Mouse (Mus musculus): ENCODE results near the gene Gpr108.

The Gpr108 gene

DNA sequence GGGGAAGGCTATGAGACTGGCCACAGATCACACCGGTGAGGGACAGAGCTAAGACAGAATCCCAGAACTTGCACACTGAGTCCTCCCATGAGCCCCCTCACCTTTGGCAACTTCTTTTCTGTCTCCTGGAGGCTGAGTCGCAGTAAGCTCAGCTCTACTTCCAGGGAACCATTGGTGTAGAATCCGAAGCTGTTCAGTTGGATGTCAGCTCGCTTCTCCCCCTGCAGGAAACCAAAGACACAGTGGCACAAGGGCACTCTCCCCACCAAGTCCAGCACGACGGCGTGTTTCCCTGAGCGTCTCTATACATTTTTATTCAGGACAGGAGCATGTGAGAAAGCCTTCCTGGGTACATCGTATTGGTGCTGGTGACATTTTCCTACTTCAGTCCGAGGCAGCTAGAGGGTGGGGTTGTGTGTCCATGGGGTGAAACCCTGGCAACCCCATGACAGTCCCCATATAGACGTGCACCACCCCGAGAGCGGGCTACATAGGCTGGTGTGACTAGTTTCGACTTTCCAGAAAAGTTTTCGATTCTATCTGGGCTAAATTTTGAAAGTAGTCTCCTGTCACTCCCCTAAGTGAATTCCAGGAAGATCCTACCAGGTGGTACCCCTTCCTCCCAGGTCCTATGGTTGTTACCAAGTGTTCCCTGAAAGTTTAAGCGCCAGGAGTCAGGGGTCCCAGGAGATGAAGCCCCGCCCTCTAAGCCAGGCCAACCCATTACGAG, 1.4 kb downstream of the Gpr108 start:
- DNase-seq (ENCODE audit: low read depth, low spot score): no peak

DNA sequence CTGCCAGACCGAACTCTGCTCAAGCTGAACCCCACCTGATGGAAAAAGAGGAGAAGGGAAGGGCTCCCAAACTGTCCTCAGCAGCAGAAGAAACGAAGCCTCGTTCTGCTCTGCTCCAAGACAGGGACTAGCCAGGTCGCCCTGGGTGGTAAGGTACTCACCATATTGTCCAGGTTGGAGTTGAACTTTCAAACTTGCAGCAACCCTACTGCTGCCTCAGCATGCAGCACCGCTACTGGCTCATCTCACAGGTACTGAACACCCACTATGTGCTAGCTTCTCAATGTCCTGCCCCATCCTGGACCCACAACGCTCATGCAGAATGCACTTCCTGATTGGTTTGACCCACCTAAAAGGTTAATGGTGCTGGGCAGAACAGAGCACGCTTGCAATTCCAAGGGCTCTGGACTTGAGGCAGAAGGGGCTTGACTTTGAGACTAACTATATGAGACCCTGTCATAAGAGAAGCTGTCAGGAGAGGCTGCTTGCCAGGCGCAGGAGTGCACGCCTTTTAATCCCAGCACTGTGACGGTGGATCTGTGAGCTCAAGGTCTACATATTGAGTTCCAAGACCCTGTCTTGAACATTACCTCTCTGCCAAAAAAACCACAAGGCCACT, 2.8 kb downstream of the Gpr108 start:
- no peak for DNase-seq (ENCODE audit: low read depth, low spot score)

DNA sequence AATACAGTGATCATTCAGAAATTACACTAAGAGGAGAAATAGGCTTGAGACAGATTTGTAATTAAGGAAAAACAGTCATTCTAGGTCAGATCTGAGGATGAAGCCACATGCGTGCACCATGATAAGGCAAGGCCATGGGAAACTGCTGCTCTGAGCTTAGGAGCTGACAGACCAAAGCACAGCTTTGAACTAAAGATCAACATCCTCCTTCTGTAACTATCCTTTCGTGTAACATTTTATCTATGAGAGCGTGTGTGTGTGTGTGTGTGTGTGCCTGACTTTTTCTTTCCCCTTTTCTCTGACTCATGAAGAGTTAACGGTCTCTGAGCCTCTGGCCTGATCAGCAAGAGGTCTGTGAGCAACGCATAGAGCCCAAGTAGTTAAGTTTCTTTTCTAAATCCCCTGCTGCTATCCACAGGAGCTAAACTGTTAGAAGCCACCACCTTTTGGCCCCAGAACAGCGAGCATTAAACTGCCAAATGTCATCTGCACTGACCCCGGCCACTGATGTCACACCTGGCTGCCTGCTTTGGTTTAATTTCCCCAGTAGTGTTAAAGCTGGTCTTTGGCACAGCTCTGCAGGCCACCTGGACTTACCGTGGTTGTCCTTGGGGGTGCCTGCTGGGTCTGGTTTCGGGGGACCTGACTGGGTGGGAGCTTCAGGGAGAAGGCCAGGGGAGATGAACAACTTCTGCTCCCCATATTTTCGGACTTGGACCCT, 4.4 kb downstream of the Gpr108 start:
- no peak for DNase-seq (ENCODE audit: low read depth, low spot score)

DNA sequence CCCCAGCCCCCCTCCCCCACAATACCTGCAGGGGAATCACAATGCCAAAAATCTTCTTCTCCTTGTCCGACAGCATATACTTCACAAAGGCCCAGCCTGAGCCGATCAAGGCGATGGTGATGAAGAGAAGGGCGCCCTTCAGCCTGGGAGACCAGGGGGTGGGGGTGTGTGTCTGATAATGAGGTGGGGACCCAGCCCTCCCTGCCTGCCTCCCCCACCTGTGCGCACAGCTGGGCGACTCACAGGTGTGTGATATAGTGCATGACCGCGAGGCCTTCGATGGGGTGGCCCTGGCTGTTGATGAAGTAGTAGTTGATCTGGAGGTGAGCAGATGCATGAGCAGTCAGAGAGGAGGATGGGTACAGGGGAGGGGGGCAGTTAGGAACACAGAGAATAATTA, 11.1 kb downstream of the Gpr108 start:
- DNase-seq (ENCODE audit: low read depth, low spot score): no peak

DNA sequence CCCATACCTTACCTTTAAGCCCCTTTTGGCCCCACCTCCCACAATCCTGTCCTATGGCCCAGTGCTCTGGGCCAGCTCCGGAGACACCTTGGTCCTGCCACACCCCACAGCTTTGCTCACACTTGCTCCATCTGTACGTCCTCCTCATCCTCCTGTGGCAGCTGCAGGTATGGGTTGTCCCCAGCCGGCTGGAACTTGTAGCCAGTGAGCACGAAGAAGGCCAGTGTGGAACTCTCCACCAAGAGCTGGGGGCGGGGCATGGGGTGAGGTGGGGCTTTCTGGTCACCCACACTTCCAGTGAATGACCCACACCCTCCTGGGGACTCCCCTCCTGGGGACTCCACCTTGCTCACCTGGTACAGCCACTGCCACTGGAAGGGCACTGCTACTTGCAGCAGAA, 12.4 kb downstream of the Gpr108 start:
- no peak for DNase-seq (ENCODE audit: low read depth, low spot score)

DNA sequence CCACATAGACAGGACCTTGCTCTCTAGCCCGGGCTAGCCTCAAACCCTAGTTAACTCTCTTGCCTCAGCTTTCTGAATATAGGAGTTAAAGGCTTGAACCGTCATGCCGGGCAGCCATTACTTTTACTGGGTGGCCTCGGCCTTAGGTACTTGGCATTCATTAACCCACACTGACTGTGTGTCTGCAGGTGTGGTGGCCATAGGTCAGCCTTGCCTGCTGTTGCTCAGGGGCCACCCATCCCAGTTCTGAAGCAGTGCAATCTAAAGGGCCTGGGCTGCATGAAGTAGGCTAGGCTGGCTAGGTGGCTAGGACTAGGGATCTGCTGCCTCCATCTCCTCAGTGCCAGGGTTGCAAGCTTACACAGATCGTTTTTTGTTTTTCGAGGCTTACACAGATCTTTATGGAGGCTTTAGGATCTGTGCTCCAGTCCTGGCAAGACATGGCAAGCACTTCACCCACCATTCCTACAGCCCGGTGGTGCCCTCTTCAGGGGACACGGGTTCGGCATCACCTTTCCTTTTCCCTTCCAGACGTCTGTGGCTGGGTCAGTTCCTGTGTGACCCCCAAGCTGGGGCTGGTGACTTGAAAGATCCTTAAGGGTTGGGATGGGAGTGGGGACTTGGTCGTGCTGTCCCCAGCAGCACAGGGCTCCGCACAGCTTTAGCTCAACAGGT, 13.9 kb downstream of the Gpr108 start:
- no peak for DNase-seq (ENCODE audit: low read depth, low spot score)

DNA sequence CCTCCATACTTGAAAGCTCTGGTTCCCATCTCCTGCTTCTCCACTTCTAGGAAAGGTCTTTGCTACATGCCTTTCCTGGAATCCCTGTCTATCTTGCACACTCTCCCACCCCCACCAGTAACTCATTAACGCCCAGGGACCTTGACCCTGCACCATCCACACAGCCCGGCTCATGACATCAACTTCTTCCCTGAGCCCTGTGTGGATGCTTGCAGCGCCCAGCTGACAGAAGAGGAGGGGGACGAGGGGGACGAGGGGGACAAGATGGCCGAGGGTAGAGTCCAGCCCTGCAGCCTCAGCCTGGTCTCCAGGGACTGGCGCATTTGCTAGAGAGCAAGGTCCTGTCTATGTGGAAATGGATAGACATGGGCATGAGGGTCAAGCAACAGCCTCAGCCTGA, 15.2 kb downstream of the Gpr108 start:
- no peak for DNase-seq (ENCODE audit: low read depth, low spot score)

DNA sequence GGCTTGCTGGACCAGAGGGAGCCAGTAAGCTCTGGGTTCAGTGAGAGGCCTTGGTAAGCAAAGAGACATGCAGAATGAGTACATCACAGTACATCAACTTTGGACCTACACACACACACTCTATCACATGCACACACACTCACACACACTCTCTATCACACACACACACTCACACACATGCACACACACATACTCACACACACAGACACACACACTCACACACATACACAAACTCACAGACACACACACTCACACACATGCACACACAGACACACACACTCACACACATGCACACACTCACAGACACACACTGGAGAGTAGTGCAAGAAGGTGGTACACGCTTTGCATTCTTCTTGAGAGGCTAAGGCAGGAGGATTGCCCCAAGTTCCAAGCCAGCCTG, 16.0 kb downstream of the Gpr108 start:
- no peak for DNase-seq (ENCODE audit: low read depth, low spot score)

DNA sequence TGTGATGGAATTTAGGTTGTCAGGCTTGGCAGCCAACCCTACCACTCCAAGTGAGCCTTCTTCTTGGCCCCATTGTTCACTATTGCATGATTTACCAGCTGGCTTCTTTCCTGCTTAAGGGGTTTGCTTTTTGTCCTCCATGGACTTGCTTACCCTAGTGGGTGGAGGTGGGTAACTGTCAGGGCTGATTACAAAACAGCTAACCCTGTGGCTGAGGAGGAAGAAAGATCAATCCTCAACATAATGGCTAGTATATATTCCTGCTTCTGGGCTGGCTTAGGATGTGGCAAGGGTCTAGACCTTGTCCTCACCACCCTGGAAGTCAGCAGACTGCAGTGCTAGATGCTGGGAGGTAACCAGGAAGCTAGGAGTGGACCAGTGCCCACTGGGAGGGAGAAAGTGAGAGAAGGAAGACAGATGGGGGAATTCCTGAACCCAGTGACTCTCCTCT, 16.9 kb downstream of the Gpr108 start:
- no peak for DNase-seq (ENCODE audit: low read depth, low spot score)

DNA sequence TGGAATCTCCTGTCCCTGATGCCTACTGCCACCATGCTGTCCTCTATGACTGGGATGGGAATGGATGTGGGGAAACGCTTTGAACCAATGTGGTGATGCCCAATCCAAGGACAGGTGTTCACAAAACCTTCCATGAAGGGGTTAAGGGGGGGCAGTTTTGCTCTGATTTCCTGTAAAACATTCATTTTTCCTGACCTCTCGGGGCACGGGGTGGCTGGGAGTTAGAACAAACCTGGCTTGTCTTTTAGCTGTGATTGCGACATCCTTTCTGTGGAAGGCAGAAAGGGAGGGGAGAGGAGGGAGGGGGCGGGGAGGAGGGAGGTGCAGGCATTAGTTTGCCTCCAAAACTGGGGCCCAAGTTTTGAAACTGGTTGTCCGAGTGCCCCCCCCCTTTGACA, 17.5 kb downstream of the Gpr108 start:
- DNase-seq (ENCODE audit: low read depth, low spot score): no peak

DNA sequence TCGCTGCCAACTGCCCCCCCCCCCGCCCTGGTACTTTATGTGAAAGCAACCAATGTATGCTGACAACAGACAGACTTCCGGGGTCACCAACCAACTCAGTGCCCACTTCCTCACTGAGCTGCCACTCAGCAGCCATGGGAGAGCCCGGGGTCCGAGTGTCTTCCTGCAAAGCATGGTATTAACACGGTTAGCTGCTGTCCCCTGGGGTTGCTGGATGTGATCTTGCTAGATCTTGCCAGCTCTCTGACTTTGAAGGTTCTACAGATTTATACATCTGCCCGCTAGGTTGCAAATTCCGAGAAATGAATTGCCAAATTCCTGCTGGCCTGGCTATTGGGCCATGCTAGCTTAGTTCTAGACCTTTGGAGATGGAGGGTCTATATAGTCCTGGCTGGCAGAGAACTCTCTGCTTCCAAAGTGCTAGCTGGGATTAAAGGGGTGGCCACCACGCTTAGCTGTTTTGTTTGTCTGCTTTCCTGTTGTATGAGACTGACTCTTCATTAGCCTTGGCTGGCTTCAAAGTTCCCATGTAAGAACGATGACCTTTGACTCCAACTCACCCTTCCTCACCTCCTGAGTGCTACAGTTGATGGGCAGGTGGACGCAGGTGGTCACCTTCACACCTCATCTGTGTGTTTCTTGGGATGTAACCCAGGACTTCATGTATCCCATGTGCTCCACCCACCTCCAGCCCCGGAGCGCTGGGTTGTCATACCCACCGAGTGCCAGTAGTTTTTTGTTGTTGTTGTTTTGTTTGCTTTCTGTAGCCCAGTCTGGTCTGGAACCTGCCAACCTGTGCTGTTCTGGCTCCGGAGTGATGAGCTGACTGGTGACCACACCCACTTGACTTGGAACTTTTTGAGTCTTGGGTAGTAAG, 18.2 kb downstream of the Gpr108 start:
- no peak for DNase-seq (ENCODE audit: low read depth, low spot score)

DNA sequence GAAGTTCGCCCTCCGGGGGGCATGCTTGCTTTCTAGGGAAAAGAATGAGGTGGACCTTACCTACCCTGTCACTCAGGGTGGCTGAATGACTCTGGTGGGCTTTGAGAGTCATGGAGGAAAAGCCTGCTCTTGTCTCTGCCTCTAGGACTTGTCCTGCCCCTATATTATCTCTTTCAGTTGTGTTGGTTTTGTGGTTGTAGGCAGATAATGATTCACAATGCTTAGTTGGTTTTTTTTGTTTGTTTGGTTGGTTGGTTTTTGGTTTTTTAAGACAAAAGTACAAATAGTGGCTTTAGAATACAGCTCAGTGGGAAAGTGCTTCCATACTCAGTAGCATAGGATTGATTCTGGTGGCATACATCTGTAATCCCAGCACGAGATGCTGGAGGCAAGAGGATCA, 19.4 kb downstream of the Gpr108 start:
- no peak for DNase-seq (ENCODE audit: low read depth, low spot score)

DNA sequence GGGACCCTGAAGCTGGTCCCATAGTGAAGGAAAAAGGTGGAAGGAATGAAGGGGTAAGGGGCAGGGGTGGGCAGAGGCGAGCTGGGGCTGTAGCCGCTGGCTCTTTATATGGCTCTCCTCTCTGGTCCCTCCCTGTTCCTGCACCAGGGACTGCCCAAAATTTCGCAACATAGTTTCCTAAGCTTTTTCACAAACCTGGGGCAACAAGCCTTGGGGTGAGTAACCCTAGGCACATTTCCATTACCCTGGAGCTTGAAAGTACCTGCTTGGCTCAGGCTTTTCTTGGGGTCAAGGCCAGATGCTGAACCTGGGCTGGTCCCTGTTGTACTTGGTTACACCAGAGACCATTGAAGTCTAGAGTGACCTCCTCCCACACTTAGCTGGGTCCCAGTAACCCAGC, 20.2 kb downstream of the Gpr108 start, which contains the start of gene C3:
Gene C3 (minus strand): TSS at position 123 of the 400 bp plus-strand sequence.
- no peak for DNase-seq (ENCODE audit: low read depth, low spot score)

DNA sequence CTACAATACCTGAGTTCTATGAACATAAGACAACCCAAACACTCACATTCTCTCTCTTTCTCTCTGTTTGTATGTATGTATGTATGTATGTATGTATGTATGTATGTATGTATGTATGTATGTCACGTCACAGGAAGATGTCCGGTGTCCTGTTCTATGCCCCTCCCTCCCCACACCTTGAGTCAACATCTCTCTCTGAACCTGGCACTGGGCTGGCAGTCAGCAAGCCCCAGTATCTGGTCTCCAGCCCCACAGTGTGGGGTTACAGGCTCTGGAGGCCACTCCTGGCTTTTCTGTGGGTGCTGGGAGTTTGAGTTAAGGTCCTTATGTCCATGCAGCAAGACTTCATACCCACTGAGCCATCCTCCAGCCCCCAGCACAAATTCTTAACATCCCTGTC, 20.8 kb downstream of the Gpr108 start:
- no peak for DNase-seq (ENCODE audit: low read depth, low spot score)

DNA sequence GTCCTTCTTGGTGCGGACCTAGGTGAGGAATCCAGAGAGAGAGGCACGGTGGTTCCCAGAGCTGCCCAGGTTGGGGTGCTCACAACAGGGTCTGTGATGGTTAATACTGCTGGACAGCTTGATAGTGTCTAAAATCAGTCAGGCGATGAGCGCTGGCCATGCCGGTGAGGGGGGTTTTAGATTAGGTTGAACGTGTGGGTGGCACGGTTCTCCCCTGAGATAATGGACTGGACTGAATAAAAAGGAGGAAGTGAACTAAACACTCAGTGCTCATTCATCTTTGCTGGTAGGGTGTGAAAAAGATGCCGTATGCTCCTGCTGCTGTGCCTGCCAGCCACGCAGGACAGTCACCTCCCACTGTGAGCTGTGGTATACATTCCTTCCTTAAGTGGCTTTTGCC, 24.9 kb downstream of the Gpr108 start:
- DNase-seq (ENCODE audit: low read depth, low spot score): no peak

DNA sequence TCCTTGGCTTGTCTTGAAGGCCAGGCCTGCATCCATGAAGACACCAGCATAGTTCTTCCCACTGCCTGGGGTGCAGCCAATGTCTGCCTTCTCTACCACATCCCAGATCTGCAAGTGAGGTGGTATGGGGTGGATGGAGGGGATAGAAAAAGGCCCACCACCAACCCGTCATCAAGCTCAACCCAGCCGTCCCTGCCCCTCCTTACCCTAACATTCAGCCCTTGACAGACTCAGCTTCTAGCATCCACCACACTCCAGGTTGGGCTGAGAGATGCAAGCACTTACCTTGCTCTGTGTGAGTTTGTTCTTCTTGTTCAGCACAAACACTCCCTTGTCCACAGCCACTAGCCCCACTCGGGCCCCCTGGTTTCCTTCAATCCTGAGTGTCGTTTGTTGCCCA, 26.3 kb downstream of the Gpr108 start:
- DNase-seq (ENCODE audit: low read depth, low spot score): no peak

DNA sequence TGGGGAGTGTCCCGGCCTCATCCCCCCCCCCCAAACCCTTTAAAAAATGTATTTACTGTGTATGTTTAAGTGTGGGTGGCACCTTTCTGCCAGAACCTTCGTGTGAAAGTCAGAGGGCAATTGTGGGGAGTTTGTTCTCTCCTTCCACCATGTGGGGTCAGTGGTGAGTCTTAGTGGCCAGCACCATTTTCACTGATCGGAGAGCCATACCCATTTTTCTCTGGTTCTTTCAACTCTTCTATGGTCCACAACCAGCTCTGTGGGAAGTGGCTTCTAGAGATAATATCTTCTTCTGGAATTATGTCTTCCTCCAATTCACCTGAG, 28.4 kb downstream of the Gpr108 start:
- DNase-seq (ENCODE audit: low read depth, low spot score): no peak

DNA sequence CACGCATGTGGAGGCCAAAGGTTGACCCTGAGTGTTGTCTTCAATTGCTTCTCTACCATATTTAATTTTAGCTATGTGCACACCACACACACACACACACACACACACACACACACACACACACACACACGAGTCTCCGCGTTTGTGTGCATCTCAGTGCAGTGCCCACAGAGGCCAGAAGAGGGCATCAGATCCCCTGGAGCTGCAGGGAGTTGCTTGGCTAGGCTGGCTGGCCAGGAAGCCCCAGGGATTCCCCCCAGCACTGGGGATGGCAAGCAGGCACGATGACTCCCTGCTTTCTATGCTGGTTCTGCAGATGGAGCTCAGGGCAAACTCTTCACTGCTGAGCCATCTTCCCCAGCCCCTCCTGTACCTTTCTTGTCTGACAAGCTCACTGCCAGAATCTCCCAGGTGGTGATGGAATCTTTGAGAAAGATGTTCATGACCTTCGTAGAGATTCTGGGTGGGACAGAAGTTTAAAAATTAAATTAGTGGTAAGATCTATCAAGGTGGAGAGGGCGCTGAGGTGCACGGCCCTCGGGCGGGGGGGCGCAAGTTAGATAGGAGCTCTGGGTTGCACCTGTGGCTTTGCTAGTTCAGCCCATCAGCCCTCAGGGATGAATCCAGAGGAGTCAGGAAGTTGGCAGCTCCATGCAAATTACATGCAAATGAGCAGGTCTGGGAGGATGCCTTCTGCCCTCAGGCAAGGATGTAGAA, 28.9 kb downstream of the Gpr108 start:
- no peak for DNase-seq (ENCODE audit: low read depth, low spot score)

DNA sequence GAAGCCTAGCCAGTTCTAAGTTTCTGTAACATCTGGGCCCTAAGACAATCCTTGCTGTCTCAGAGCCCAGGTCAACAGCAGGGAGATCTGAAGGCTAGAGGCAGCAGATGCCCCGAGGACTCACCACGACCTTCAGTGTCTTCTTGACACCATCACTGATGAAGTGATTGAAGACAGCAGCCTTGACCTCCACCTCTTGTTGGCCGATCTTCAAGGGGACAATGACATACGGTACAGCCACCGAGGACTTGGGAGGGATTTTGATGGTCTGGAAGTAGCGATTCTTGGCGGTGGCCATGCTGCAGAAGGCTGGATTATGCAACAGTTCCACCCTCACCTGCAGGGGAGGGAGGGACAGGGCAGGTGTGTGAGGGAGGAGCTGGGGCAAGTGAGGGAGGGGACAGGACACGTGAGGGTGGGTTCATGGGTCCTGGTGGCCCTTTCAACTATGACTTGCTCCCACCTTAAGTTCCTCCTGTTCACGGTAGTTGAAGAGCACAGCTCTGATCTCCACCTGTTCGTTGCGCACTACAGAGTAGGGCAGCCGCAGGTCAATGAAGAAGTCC, 29.8 kb downstream of the Gpr108 start:
- no peak for DNase-seq (ENCODE audit: low read depth, low spot score)

DNA sequence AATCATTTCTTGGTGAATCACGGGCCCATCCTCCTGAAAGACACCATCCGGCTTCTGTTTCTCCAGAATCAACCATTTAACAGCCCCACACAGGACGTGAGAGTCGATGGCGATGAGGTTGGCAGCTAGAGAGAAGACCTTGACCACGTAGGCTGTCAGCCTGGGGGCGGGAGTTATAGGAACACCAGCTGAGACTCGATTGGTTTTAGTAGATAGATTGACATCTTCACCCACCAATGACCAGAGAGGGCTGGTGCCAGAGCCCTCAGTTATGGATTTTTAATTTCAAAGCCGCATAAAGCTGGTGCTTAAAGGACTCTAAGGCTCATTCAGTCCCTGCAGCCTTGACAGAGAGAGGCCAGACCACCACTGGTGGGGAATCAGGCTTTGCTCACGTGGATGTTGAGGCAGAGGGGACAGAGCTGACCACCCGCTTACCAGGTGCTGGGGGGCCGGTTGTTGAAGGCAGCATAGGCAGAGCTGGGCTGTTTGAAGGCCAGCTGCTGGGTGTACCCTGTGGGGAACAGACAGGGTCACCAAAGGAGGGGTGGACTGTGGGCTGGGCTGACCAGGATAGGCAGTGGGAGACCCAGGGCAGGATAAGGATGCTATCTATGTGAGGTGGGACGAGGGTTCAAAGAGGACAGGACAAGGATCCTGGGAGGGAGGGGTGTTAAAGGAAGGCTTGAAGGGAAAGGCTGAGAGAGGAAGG, 33.4 kb downstream of the Gpr108 start:
- DNase-seq (ENCODE audit: low read depth, low spot score): peak; percentile 24

Measured in telencephalon, adult 2 months (tissue).